In genomic region chr13:53306836-53307235, GRCm38 (mm10) we compare ENCODE assay signal across 14 mouse cellular contexts. TPM values are rescaled to one million over a fixed set of nuclear protein-coding genes. Genes with fewer than 3 reads are reported as not detected.
DNase-seq lines count a peak whose midpoint lies in the region; ATAC-seq and TF ChIP-seq lines count a peak whose summit lies in the region.
"Had no signal": no experiment of that assay in that cellular context is flagged by ENCODE, and none has a peak within 500 bp of the region (broad histone marks: within the 10 kb centered on the region; RNA-seq: fewer than 3 reads in every experiment).

No protein-coding gene starts in this region.

- ATAC-seq in intestine, postnatal 0 days: no peak
- no peak for ATAC-seq in intestine, embryonic 16.5 days
- ATAC-seq in lung, postnatal 0 days: no peak
- no peak for ATAC-seq in stomach, postnatal 0 days (ENCODE audit: low FRiP score, low TSS enrichment)

- no peak for TF ChIP-seq EP300 in lung, postnatal 0 days (IDR thresholded peaks at IDR 0.05)
- no peak for TF ChIP-seq EP300 in ES-Bruce4 (IDR thresholded peaks at IDR 0.05; ENCODE audit: insufficient read depth, low read depth, low read length)
- no peak for TF ChIP-seq EP300 in stomach, postnatal 0 days (optimal IDR thresholded peaks at IDR 0.05)

- peak; percentile 41; the same call in 1 of the 2 replicates for TF ChIP-seq CTCF in intestine, postnatal 0 days (IDR thresholded peaks at IDR 0.05; ENCODE audit: low read depth)
- peak; percentile 22; the same call in 1 of the 2 replicates for TF ChIP-seq CTCF in lung, postnatal 0 days (IDR thresholded peaks at IDR 0.05)
- peak; percentile 51 for TF ChIP-seq CTCF in ES-Bruce4 (IDR thresholded peaks at IDR 0.05; ENCODE audit: low read depth, low read length)
- TF ChIP-seq CTCF in stomach, postnatal 0 days (IDR thresholded peaks at IDR 0.05; ENCODE audit: low read depth): peak; percentile 40

- no peak overlapping the region for H3K27ac ChIP-seq in intestine, postnatal 0 days (ENCODE audit: low read depth, low read length)
- no peak overlapping the region for H3K27ac ChIP-seq in intestine, embryonic 16.5 days (ENCODE audit: low read length)
- H3K27ac ChIP-seq in lung, postnatal 0 days (ENCODE audit: low read length): no peak overlapping the region
- no peak overlapping the region for H3K27ac ChIP-seq in ES-Bruce4 (ENCODE audit: insufficient read depth, low read length)
- no peak overlapping the region for H3K27ac ChIP-seq in stomach, postnatal 0 days (replicated peaks)
- H3K27ac ChIP-seq: heart, embryonic 15.5 days; hindbrain, embryonic 10.5 days; limb, embryonic 13.5 days had no signal

- WGBS in intestine, postnatal 0 days: 82% methylated on average over 5 of the region's 5 CpGs
- 75% methylated on average over 5 of the region's 5 CpGs for WGBS in intestine, embryonic 16.5 days
- 74% methylated on average over 5 of the region's 5 CpGs for WGBS in lung, postnatal 0 days
- 75% methylated on average over 5 of the region's 5 CpGs for WGBS in stomach, postnatal 0 days

- H3K4me3 ChIP-seq in intestine, postnatal 0 days (ENCODE audit: low read depth, low read length): no peak overlapping the region
- H3K4me3 ChIP-seq in intestine, embryonic 16.5 days (ENCODE audit: low read length): no peak overlapping the region
- H3K4me3 ChIP-seq in lung, postnatal 0 days (ENCODE audit: low read depth, low read length): no peak overlapping the region
- H3K4me3 ChIP-seq in ES-Bruce4 (ENCODE audit: low read depth, low read length): no peak overlapping the region
- no peak overlapping the region for H3K4me3 ChIP-seq in stomach, postnatal 0 days (ENCODE audit: low read depth, low read length)
- H3K4me3 ChIP-seq: heart, embryonic 15.5 days; hindbrain, embryonic 10.5 days; limb, embryonic 13.5 days had no signal

- no peak for DNase-seq in lung, postnatal 0 days (ENCODE audit: low spot score)
- no peak for DNase-seq in lung, adult 18-20 months
- DNase-seq in stomach, postnatal 0 days (ENCODE audit: low spot score): no peak
- DNase-seq in right cerebral cortex, adult 18-20 months: no peak
- DNase-seq: cerebellum, adult 2 months; kidney, adult 9 months; lung, postnatal 4 days had no signal

- H3K36me3 ChIP-seq in intestine, postnatal 0 days (ENCODE audit: control insufficient read depth, insufficient read depth): no peaks in the 10 kb centered on the region
- H3K36me3 ChIP-seq in intestine, embryonic 16.5 days (ENCODE audit: control insufficient read depth, insufficient read depth, low read length): no peaks in the 10 kb centered on the region
- no peaks in the 10 kb centered on the region for H3K36me3 ChIP-seq in lung, postnatal 0 days (ENCODE audit: insufficient read depth, low read length)
- H3K36me3 ChIP-seq in ES-Bruce4 (ENCODE audit: control insufficient read depth, insufficient read depth, low read length, poor library complexity, severe bottlenecking): no peaks in the 10 kb centered on the region
- no peaks in the 10 kb centered on the region for H3K36me3 ChIP-seq in stomach, postnatal 0 days (ENCODE audit: control insufficient read depth, insufficient read depth, low read length)
- H3K36me3 ChIP-seq: G1E; heart, embryonic 15.5 days; hindbrain, embryonic 10.5 days; limb, embryonic 13.5 days had no signal

- no peaks in the 10 kb centered on the region for H3K27me3 ChIP-seq in intestine, postnatal 0 days (replicated peaks; ENCODE audit: control insufficient read depth, insufficient read depth, low read length)
- H3K27me3 ChIP-seq in intestine, embryonic 16.5 days (replicated peaks; ENCODE audit: control insufficient read depth, insufficient read depth, low read length): no peaks in the 10 kb centered on the region
- H3K27me3 ChIP-seq in lung, postnatal 0 days (replicated peaks; ENCODE audit: insufficient read depth, low read length): no peaks in the 10 kb centered on the region
- H3K27me3 ChIP-seq in ES-Bruce4 (ENCODE audit: control insufficient read depth, insufficient read depth, low read length, poor library complexity, severe bottlenecking): no peaks in the 10 kb centered on the region; the same call in 1 of the 2 replicates
- no peaks in the 10 kb centered on the region for H3K27me3 ChIP-seq in stomach, postnatal 0 days (ENCODE audit: control insufficient read depth, insufficient read depth, low read length)
- H3K27me3 ChIP-seq: heart, embryonic 15.5 days; limb, embryonic 13.5 days had no signal

- H3K4me1 ChIP-seq in intestine, postnatal 0 days (replicated peaks; ENCODE audit: control insufficient read depth, insufficient read depth, low read length): peaks cover 5% of the 10 kb centered on the region; the same call in 1 of the 2 replicates
- peaks cover 17% of the 10 kb centered on the region for H3K4me1 ChIP-seq in intestine, embryonic 16.5 days (ENCODE audit: control insufficient read depth, insufficient read depth, low read length)
- H3K4me1 ChIP-seq in lung, postnatal 0 days (ENCODE audit: insufficient read depth, low read depth, low read length): peaks cover 8% of the 10 kb centered on the region; the same call in 1 of the 2 replicates
- no peaks in the 10 kb centered on the region for H3K4me1 ChIP-seq in ES-Bruce4 (ENCODE audit: control insufficient read depth, insufficient read depth, low read length)
- peaks cover 8% of the 10 kb centered on the region; the same call in 1 of the 2 replicates for H3K4me1 ChIP-seq in stomach, postnatal 0 days (replicated peaks; ENCODE audit: control insufficient read depth, insufficient read depth)

- no peak overlapping the region for H3K9ac ChIP-seq in intestine, postnatal 0 days (ENCODE audit: low read depth, low read length)
- no peak overlapping the region for H3K9ac ChIP-seq in intestine, embryonic 16.5 days (ENCODE audit: low read depth, low read length)
- H3K9ac ChIP-seq in lung, postnatal 0 days (replicated peaks; ENCODE audit: low read depth): no peak overlapping the region
- no peak overlapping the region for H3K9ac ChIP-seq in ES-Bruce4 (ENCODE audit: low read depth, poor library complexity, severe bottlenecking)
- no peak overlapping the region for H3K9ac ChIP-seq in stomach, postnatal 0 days (ENCODE audit: low read length)
- H3K9ac ChIP-seq: heart, embryonic 15.5 days; limb, embryonic 13.5 days had no signal

- H3K9me3 ChIP-seq in intestine, postnatal 0 days (ENCODE audit: control insufficient read depth): no peaks in the 10 kb centered on the region
- no peaks in the 10 kb centered on the region for H3K9me3 ChIP-seq in intestine, embryonic 16.5 days (ENCODE audit: control insufficient read depth, low read length)
- H3K9me3 ChIP-seq in lung, postnatal 0 days (ENCODE audit: low read length): no peaks in the 10 kb centered on the region
- no peaks in the 10 kb centered on the region for H3K9me3 ChIP-seq in ES-Bruce4 (replicated peaks; ENCODE audit: control insufficient read depth, insufficient read depth, low read length, poor library complexity, severe bottlenecking)
- H3K9me3 ChIP-seq in stomach, postnatal 0 days (ENCODE audit: control insufficient read depth, low read length): no peaks in the 10 kb centered on the region
- H3K9me3 ChIP-seq: heart, embryonic 15.5 days; hindbrain, embryonic 10.5 days; limb, embryonic 13.5 days had no signal

- no peak overlapping the region for H3K4me2 ChIP-seq in intestine, postnatal 0 days (replicated peaks; ENCODE audit: low read depth)
- H3K4me2 ChIP-seq in intestine, embryonic 16.5 days (ENCODE audit: low read depth, low read length): no peak overlapping the region
- H3K4me2 ChIP-seq in lung, postnatal 0 days (replicated peaks; ENCODE audit: low read depth, low read length): no peak overlapping the region
- H3K4me2 ChIP-seq in stomach, postnatal 0 days (replicated peaks; ENCODE audit: low read depth): no peak overlapping the region
- H3K4me2 ChIP-seq: heart, embryonic 15.5 days; limb, embryonic 13.5 days had no signal

- TF ChIP-seq POLR2A in ES-Bruce4 (IDR thresholded peaks at IDR 0.05; ENCODE audit: insufficient read depth, low read length): no peak

RNA-seq across cellular contexts. Expression of gene Ror2, which starts 20.9 kb away (rescaled TPM):
- 8.3 and 9.8 TPM in 2 replicates for polyA plus RNA-seq in intestine, postnatal 0 days (2015; fragmentation: Nextera tagmentation; extraction: Ambion mirVana)
- 12.5 and 13.5 TPM in 2 replicates for polyA plus RNA-seq in intestine, embryonic 16.5 days (2015; fragmentation: Nextera tagmentation; extraction: Ambion mirVana)
- polyA plus RNA-seq in lung, postnatal 0 days (2015; fragmentation: Nextera tagmentation; extraction: Ambion mirVana): 5.3 and 5.5 TPM in 2 replicates
- 23.6 and 25.0 TPM in 2 replicates for polyA plus RNA-seq in ES-Bruce4 (2011; ENCODE audit: insufficient read depth, insufficient read length, low read depth, missing spikeins)
- 5.7 and 6.9 TPM in 2 replicates for polyA plus RNA-seq in stomach, postnatal 0 days (2015; fragmentation: Nextera tagmentation; extraction: Ambion mirVana)
- polyA plus RNA-seq: G1E had no signal
